Mouse (Mus musculus) urinary bladder, adult 18-20 months (tissue): ENCODE results near the gene Scaf1.

Experiments
- DNase-seq, 2 experiments: peaks; one replicate each; pipeline ENCODE4 v3.0.0; 2022; ENCODE audit warnings: low spot score in 2 of 2, mixed read lengths in 2 of 2

Scaf1 gene

GRCm38 (mm10) chr7:45015957-45016612, at the start of gene Scaf1:
TSS of gene Scaf1 (minus strand) at chr7:45016363.
- DNase-seq: peak; percentile 98 to 99

DNA sequence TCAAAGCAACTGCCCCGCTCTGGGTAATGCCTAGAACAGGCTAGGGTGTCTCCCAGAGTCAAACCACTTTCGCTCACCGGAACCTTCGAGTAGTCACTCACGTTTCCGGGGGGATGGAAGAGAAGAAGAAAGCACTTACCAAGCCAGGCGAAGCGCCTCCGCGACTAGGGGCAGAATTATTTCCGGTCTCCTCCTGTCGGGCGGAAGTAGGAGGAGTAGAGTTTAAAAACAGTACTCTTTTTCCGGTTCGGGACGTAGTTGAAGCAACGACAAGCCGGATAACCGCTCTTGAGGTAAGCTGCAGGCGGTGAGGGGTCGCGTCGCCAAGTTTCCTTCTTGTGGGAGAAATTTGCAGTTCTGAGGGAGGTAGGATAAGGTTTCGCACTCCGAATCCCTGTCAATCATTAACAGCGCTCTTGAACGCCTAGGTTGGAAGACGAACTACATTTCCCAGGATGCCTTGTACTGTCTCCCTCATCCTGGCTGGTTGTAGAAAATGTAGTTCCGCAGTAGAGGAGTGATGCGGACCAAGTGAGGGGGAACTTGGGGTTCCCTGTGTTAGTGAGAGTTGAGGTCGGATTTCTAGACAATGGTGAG, 46.2 kb upstream of the Scaf1 start, which contains the start of the genes Nosip and Prrg2:
TSS of gene Nosip (plus strand) at position 191 of the 597 bp plus-strand sequence.
TSS of gene Prrg2 (minus strand) at position 439 of the 597 bp plus-strand sequence.
- peak; percentile 91 to 94 for DNase-seq

DNA sequence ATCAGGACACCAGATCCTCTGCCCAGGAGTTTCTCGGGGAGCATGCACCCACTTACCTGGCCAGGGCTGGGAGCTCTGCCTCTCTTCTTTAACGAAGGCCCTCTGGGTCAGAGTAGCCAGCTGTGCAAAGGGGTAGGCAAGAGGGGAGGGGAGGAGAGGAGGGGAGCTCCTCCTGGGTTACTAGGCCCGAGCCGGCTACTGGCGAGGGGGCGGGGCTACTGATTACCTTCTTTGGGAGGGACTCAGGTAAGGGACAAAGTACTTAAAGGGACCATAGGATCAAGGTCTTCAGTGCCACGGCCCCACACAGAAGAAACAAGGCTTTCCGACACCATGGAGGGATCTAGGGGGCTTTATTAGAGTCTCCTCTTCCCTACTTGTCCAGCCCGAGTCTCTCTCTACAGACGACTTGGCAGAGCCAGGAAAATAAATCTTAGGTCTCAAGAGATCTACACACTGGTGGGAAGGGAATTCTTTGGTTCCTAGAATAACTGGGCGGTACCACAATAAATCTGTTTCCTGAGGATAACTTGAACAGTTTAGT, 45.4 kb upstream of the Scaf1 start:
- peak; percentile 50 to 57 for DNase-seq

- DNase-seq: no peak
These were observed 44.5 kb upstream of the Scaf1 start for GRCm38 (mm10) chr7:45060632-45061122.

GRCm38 (mm10) chr7:45058607-45059571, 42.7 kb upstream of the Scaf1 start:
- DNase-seq: no peak

DNA sequence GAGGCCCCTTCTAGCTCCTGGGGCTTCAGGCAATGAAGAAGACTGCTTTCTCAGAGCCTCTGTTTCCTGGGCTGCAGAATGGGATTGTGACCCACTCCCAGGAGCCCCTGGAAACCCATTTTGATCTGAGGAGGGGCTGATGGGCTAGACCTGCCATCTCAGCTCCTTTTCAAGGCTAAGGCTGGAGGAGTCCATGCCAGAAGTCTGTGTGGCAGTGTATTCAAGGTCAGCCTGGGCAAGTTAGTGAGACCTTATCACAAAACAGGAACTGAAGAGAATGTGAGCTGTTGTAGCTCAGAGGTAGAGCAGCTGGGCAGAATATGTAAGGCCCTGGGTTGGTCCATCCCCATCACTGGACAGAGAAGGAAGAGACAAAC, 40.8 kb upstream of the Scaf1 start:
- no peak for DNase-seq

- no peak for DNase-seq
These were observed 40.3 kb upstream of the Scaf1 start for GRCm38 (mm10) chr7:45056329-45056971.

DNA sequence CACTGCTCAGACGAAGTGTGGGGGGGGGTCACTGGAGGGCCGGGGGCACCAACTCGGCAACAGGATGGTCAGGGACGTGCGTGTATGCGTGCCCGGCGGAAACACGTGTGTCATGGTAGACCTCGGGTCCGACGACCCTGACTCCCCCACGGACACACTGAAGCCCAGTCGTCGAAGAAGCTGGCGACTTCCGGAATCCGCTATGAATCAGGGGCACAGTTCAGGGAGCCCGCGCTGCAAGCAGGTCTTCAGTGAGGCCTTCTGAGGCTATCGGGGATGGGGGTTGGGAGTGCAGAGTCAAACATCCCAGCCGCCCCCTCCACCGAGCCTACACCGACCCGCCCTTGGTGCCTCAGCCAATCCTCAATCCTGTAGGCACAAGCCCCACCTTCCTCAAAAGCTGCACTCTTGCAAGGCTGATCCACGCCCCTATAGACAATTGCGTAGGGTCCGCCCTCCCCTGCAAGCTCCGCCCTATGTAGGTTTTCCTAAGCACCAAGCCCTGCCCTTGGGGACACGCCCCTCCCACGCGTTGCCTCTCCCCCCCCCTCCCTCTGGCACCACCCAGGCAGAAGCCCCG, 37.9 kb upstream of the Scaf1 start:
- DNase-seq: peak; percentile 90 to 94

- peak; percentile 70 to 78 for DNase-seq
These were observed 37.2 kb upstream of the Scaf1 start for GRCm38 (mm10) chr7:45053117-45053930.

DNA sequence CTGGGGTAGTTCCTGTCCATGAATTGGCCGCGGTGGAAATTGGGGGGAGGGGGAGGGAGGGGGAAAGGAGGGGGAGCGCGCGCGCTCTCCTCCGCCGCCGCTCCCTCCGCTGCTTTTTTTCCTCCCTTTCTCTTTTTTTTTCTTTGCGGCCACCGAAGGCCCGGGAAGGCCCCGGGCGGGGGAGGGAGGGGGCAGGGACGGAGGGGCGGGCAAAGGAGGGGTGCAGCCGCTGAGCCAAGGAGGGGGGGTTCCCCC, 36.6 kb upstream of the Scaf1 start, which contains the start of gene Prr12:
TSS of gene Prr12 (minus strand) at position 20 of the 255 bp plus-strand sequence.
- no peak for DNase-seq

GRCm38 (mm10) chr7:45052181-45052861, 36.2 kb upstream of the Scaf1 start:
- DNase-seq: peak in 1 of 2 experiments; percentile 42

DNA sequence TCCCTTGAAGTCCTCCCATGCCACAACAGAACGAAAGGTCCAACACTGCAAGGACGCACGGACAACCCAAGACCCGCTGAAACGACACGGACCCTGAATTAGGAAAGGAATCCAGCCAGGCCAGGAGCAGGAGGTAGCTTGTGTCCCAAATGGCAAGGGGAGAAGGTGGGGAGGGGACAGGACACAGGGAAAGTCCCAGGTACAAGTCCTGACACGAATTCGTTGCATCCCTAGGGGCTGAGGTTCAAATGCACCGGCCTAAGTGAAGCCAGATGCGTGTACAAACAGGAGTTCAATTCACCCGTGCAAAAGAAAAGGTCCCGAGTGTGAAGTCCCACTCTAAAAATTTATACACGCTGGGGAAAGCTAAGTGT, 35.4 kb upstream of the Scaf1 start:
- no peak for DNase-seq

- DNase-seq: no peak
These were observed 34.9 kb upstream of the Scaf1 start for GRCm38 (mm10) chr7:45050945-45051600.

DNA sequence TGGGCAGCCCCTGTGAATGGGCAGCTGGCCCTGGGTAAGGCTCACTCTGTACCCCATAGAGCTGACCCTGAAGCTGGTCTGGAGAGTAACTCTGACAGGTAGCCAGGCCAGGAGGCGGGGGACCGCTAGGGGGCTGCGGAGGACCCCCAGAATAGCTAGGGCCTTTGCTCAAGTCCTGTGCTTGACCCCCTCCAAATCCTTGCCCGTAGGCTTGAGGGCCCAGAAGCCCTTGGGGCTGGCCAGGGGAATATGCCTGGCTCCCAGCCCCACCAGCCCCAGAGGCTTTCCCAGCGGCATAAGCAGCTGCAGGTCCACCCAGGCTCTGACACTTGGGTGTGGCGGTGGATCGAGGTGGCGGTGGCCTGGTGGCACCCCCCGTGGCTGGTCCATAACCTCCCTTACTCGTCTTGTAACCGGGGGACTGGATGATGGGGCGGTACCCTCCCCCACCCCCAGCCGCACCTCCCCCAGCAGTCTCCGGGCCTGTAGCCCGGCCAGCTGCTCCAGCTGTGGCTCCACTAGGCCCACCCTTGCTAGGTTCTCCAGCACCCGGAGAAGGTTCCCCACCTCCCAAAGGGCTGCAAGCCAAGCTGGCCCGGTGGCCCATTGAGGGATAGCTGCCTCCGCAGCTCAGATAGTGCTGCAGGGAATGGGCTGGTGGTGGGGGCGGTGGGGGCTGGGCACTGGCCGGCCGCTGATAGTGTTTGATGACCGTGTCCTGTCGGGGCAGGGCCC, 32.9 kb upstream of the Scaf1 start:
- DNase-seq: no peak

DNA sequence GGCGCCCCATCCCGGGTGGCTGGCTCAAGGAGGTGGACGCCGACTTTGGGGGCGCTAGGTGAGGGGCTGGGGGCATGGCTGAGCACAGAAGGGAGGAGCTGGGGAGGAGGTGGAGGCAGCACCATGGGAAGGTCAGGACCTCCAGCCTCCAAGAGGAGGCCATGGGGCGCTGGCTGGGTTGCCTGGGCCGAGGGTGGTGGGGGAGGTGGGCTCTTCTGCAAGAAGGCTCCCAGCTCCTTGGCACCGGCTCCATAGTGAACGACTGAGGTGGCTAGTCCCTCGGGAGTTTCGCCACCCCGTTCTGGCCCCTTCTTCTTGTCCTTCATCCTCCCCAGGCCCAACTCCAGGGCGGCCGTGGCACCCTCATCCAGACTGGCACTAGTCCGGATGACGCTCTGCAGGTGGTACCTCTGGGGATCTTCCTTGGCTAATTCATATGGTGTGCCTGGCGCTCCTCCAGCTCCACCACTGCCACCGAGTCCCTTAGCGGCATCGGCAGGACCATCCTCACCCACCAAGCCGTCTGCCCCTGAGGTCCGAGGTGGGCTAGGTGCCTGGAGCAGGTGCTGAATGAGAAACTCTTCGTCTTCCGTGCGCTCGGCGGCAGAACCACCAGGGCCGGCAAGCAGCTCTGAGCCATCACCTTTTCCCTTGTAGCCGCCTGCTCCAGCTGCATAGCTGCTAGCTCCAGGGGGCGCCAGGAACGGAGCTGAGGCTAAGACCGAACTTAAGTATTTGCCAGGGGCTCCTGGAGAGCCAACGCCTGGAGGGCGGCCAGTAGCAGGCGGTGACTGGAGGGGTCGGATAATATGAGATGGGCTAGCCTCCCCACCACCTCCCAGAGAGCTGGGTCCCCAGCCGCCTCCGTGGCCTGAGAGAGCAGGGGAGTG, 32.1 kb upstream of the Scaf1 start:
- DNase-seq: no peak

GRCm38 (mm10) chr7:45047491-45047890, 31.3 kb upstream of the Scaf1 start:
- DNase-seq: no peak

DNA sequence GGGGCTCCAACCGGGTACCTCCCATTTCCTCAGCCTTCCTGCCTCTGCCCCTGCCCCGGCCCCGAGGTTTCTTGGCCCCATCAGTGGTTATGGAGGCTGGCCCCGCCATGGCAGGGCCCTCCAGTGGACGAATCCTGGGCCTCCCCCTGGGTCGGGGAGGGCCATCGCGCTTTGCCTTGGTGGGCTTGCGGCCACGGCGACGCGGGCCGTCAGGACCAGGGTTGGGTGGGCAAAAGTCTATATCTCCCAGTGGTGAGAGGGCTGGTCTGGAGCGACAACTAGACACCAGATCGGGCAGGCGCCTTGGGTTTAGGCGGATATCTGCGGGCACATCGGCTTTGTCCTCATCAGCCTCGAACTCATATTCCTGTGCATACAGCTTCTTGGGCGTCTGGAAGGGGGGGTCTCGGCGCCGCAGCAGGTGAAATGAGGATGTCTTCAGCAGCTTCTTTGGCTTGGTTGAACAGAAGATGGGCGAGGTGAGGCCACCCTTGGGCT, 30.7 kb upstream of the Scaf1 start:
- no peak for DNase-seq
